Mouse (Mus musculus) megakaryocyte progenitor cell, adult 5-6 weeks (primary cell): ENCODE measurements around the gene Luc7l2. TPM values are rescaled to one million over a fixed set of nuclear protein-coding genes. Genes with fewer than 3 reads are reported as not detected.
"Not testable (repeated sequence)": the region's sequence is repeated elsewhere in the genome, so short reads cannot be mapped to it uniquely, and the experiment has no call there.

Experiments
- ATAC-seq: replicated peaks from 2 replicates; pipeline ENCODE4 v1.8.0; 2016; ENCODE audit warnings: mild to moderate bottlenecking, moderate TSS enrichment, inconsistent platforms; ENCODE audit not compliant: poor library complexity
- total RNA-seq, 2 experiments: library from RNA; stranded (forward) in 1 of 2; stranded (reverse) in 1 of 2; fragments of 157-497, 149-512 nt in 1 of 2; fragments of 200-1000 nt in 1 of 2; gene quantifications; 2 replicates each; pipeline versions ENCODE4 v1.2.3 to v1.2.4; 2015 to 2017

The Luc7l2 gene
- total RNA-seq (2015) (183 and 193 TPM in 2 replicates), total RNA-seq (2017) (181 and 264 TPM in 2 replicates)

DNA sequence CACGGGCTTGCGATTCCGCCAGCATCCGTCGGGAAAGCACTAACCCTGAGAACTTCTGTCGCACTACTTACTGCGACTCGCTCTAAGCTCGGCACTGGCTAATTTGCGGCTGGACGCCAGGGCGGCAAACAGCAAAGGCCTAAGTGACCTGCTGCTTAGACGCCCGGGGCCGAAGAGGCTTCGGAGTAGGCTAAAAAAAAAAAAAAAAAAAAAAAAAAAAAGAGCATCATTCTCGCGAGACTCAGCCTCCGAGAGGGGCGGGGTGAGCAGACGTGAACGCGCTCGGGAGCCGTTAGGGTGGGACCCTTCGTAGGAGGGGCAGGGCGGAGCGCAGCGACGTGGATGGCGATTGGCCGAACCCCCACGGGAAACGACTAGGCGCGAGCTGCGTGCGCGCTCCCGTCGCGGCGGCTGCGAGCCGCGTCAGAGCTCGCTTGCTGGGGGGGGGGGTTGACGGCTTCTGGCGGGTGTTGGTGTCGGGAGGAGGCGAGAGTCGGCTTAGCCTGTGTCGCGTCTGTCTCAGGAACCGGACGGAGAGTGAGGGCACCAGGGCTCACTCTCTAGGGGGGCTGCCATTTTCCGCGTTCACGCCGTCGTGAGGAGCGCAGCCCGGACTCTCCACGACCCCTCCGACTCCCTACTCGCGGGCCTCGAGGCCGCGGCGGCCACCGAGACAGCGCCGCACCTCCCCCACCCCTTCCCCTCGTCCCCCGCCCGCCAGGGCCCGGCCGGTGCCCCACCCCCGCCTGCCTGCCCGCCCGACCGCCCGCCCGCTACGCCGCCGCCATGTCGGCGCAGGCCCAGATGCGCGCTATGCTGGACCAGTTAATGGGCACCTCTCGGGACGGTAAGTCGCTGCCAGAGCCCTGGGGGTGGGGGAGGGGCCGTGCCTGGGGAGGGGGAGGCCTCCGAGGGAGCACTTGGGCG, at the start of gene Luc7l2:
Gene Luc7l2, plus strand, starts transcription at position 273 of the 927 bp plus-strand sequence.
- ATAC-seq = peak; percentile 78

DNA sequence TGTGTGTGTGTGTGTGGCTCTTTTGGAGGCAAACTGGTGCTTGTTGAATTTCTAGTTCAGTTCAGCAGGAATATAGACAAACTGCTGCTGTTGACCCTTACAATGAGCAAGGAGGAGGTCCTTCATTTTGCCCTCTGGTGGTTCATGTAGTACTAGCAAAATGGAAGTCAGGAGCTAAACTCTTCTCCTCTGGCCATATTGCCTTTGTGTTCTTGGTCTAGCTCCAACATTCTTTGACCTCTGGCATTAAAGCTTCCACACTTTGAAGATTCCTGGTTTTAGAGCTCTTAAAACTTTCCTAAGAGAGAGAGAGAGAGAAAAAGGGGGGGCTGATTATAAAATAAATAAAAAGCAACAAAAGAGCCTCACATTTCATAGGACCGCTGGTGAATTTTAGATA, 39.0 kb upstream of the Luc7l2 start:
- ATAC-seq = no peak

DNA sequence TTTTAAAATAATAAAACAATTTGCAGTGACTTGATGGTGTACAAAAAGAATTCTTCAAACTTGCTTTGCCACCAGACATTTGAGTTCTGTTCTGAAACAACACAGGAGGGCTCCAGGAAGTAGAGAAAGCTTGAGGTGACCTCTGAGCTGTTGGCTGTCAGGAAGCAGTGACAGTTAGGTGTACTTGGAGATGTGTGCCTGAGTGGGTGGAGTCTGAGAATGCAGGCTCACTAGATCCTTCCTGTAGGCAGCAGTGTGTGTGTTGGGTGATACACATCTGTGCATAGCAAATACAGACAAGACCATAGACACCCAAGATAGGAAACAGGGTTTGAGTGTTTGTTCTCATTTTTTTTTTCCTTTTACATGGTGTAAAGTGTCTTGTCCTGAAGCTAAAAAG, 38.3 kb upstream of the Luc7l2 start:
- ATAC-seq = peak; percentile 57

GRCm38 (mm10) chr6:38515201-38515600, 35.9 kb upstream of the Luc7l2 start:
- no peak for ATAC-seq

- peak; percentile 70 for ATAC-seq
These were observed 27.3 kb upstream of the Luc7l2 start for GRCm38 (mm10) chr6:38523851-38524250.

GRCm38 (mm10) chr6:38531211-38531820, 19.8 kb upstream of the Luc7l2 start:
- ATAC-seq = no peak

GRCm38 (mm10) chr6:38532500-38533420, 18.4 kb upstream of the Luc7l2 start:
- ATAC-seq = peak; percentile 2

DNA sequence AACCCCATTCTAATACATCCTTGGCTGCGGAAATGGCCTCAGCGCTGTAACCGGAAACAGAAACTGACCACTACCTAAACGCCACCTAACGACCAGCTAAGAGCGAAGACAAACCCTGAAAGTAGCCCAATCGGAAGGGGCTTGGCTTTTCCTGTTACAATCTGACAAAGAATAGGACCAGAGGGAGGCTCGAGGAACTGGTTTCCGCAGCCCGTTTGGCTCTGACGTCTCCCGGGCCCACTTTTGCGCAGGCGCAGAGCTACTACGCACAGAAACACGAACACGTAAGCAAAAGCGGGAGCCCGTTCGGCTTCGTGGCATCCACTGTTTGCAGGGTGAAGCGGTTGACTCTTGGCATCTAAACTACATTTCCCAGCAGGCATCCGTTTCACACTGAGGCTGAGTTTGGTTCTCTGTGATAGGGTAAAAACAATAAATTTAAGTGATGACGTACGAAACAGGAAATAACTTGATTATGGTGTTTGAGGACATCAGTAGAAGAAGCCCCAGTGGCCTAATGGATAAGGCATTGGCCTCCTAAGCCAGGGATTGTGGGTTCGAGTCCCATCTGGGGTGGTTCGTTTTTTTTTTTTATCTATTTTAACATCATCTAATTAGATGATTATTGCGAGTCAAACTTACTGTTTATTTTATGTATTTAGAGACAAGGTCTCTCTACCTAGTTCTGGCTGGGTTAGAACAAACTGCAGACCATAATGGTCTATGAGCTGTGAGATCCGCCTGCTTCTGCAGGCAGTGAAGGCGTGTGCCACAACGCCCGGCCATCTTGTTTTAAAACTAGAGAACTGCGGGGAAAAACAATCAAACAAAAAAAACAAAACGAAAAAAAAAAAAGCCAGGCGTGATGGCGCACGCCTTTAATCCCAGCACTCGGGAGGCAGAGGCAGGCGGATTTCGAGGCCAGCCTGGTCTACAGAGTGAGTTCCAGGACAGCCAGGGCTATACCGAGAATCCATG, 17.4 kb upstream of the Luc7l2 start, which contains the start of gene Fmc1:
Gene Fmc1, plus strand, starts transcription at position 75 of the 978 bp plus-strand sequence.
- ATAC-seq = peak; percentile 73

DNA sequence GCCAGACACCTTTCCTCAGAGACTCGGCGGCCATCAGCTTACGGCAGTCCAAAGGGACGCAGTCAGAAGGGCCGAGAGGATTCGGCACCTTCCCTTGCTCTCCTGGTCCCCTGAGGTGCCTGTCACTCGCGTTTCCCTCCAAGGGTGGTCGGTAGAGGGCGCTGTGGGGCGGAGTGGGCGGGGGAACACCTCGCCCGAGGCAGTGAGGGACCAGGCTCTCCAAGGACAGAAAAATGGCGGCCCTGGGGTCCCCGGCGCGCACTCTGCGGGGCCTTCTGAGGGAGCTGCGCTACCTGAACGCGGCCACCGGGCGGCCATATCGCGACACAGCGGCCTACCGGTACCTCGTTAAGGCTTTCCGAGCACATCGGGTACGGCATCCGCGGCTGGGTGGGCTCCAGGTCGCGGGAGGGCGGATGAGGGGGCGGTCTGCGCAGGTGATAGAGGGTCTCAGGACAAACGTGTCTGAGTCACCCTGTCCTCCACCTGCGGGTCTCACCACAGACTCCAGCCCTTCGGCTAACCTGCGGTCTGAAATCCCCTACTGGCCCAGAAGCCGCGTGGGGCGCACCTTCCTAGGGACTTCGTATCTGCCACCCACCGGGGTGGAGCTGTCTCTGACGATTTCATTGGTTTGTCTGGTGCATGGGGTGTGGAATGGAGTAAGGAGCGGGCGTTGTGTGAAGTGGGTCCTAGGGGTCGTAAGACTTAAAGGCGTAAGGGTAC, 16.3 kb upstream of the Luc7l2 start:
- peak; percentile 66 for ATAC-seq

DNA sequence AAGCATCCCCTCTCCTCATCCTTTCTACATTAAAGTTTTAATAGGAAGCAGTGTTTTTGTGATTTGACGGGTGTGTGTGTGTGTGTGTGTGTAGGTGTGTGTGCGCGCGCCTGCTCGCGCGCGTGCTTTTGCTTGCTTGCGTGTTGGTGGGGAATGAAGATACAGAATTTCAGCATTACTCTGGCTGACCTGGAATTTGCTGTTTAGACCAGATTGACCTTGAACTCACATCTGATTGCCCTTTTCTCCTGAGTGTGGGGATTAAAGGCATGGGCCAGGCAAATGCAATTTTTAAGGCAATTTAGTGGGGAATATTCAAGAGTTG, 15.8 kb upstream of the Luc7l2 start:
- no peak for ATAC-seq

DNA sequence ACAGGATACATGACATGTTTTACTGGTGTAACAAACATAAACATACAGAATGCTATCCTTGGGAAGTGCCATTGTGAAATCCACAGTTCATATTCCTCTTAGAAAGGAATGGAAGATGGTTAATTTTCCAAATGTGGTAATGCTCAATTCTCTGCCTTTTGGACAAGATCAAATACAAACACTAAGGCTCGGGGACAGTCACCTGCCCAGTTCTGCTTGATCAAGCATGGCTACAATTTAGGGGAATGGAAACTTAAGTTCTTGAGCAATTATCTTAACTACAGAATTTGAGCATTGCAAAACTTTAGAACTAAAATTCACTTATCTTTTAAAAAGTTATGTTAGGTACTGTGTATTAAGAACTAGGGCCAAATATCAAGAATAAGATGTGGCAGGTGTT, 15.3 kb upstream of the Luc7l2 start:
- ATAC-seq = no peak

- not testable (repeated sequence) for ATAC-seq
These were observed 7.0 kb upstream of the Luc7l2 start for GRCm38 (mm10) chr6:38544141-38544540.

- not testable (repeated sequence) for ATAC-seq
These were observed 4.1 kb upstream of the Luc7l2 start for GRCm38 (mm10) chr6:38547005-38547404.

DNA sequence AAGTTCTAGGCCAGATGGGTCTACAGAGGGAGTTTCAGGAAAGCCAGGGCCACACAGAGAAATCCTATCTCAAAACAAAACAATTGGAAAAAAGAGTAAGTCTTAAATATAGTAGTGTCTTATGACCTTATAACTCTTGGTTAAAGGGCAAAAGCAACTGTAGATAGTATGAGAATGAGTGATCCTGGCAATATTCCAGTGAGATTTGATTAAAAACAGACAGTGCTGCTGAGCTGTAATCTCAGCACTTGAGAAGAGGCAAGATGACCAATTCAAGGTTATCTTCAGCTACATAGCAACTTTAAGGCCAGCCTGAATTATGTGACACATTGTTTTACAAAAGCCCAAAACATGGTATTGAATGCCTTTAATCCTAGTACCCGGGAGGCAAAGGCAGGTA, 3.4 kb upstream of the Luc7l2 start:
- no peak for ATAC-seq

GRCm38 (mm10) chr6:38548595-38548994, 2.5 kb upstream of the Luc7l2 start:
- ATAC-seq = not testable (repeated sequence)

DNA sequence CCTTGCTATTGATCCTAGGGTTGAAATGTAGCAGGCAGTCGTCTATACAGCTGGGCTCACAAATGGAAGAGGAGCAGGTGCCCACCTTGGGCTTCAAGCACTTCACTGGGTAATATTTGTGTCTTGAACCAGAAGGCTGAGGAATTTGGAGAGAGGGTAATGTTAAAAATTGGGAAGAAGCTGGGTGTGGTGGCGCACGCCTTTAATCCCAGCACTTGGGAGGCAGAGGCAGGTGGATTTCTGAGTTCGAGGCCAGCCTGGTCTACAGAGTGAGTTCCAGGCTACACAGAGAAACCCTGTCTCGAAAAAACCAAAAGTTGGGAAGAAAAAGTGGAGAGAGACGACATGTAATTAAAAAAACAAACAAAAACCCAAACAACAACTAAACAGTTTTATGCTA, 1.3 kb upstream of the Luc7l2 start:
- ATAC-seq = not testable (repeated sequence)

DNA sequence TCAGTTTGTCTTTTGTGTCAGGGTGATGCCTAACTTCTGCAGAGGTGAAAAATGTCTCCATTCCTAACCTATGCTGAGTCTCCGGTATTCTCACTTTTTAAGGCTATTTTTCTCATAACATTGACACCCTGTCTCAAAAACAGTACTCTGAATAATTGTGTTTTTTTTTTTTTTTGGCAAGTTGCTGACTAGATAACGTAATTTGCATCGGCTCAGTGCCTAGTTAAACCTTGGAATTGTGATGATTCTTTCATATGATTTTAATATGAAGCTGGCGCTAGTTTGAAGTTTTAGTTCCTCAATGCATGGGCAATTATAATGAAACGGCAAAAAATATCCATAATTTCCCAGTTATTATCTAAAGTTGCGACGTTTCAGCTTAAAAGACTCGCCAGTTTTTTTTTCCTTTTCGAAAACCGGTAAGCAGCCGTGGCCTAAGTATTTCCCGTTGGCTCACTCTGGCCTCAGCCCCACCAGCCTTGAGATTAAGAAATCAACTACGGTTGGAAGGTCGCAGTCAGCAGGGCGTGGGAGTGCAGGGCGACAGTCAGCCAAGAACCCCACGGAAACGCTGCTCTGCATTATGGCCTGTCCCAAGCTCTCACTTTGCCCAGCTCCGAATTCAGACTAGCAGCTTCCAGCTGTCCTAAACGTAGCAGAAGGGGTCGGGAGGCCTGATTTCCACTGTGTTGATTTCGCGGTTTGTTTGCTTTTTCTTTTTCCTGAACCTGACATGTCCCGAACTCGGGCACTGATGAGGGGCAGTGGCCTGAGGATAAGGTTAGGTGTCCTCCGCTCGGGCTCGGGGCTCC, 678 bp upstream of the Luc7l2 start:
- peak; percentile 58 for ATAC-seq

DNA sequence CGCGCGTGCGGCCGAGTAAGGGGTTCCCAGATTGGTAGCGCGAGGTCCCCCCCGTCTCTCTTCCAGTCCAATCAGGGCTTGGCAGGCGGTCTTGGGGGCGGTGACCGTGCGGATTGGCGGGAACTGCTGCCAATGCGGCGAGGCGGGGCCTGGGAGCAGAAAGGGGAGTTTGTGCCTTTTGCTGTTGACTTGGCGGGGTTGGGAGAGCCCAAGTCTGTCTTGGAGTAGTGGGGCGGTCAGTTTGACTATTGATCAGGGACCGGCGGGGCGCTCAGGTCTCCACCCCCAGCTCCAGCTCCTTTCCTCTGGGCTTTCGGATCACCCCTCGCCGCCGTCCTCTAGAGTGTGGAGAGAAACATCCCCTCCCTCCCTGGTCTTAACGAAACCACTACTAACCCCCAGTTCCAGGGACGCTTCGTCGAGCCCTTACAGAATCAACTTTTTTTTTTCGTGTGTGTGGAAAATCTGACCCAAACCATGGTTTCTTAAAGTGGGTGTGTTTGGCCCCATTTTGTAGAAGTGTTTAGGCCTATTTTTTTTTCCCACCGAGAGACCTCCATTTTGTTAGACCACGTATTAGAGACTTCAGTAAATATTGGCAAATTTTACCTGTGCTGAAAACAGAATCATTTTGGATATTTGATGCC, 978 bp downstream of the Luc7l2 start:
- ATAC-seq = peak; percentile 79
